Mouse (Mus musculus): Measurements from ENCODE around the gene 1700008O03Rik. TPM values are rescaled to one million over a fixed set of nuclear protein-coding genes. Genes with fewer than 3 reads are reported as not detected.
A peak's percentile ranks its signal among the peaks of the same experiment; 100 is the strongest.

Gene 1700008O03Rik
- polyA plus RNA-seq, 1 experiment from 2014 or later, result 0.98 TPM

DNA sequence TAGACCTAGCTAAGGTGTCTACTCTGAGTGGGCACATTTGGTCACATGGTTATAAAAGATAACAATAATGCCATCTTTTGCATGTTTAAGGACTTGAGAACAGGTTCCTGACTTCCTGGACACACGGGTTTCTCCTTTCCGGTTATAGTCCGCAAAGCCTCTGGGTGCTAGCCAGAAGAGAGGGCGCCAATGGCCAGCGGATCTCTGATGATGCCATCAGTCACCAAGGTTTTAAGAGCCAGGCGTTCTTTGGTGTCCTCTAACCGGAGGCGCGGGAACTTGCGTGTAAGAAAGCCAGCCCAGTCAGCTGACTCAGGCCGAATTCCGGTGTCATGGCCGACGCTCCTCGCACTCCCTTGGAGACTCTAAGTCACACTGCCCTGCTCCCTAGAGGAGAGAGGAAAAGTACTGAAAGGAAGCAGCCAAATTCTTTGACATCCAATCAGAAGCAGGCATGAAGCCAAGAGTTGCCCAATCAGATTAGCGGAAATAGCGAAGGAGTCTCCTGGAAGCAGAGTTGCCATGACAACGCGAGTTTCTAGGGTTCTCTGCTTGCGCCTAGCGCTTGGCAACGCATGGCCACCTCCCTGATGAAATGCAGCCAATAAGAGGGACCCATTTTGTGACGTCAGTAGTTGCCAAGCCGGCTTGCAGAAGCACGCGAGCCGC is 19.9 kb upstream of the 1700008O03Rik start:
- in situ Hi-C loops (cut with MboI; ENCODE audit: low pct_unique_long_range_greater_than_20kb), result no loop called here
- DNase-seq (ENCODE audit: low read depth, low spot score) (peak; percentile 53), ATAC-seq (peak; percentile 75)
- ChIA-PET POLR2A (no interaction called here), CTCF (no interaction called here)
- TF ChIP-seq CTCF (IDR thresholded peaks at IDR 0.05), result no peak
- H3K27me3 ChIP-seq, result peaks cover 8% of the 10 kb centered on the region

DNA sequence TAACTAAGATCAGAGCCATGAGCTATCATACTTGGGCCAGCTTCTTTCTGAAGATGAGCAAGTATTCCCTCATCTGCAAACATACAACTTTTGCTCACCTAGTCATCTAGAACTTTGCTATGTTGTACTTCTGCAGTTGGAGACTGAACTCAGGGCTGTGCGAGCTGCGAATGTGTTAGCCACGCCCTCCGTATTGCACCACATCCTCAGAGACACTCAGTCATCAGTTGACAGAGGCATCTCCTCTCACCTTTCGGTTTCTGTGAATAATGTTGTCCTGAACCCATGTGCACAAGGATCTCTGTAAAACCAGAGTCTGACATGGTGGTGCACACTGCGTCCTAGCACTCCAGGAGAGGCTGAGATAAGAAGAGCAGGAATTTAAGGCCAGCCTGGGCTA is 16.1 kb upstream of the 1700008O03Rik start:
- peaks cover 6% of the 10 kb centered on the region for H3K27me3 ChIP-seq
- in situ Hi-C loops (cut with MboI; ENCODE audit: low pct_unique_long_range_greater_than_20kb), result no loop called here
- DNase-seq (ENCODE audit: low read depth, low spot score) (no peak), ATAC-seq (no peak)
- ChIA-PET CTCF (no interaction called here), POLR2A (interaction anchor here (0.6 kb wide), 1 partner anchor 91 kb away, joined by 3 read pairs; no protein-coding TSS in a partner anchor)
- TF ChIP-seq CTCF (IDR thresholded peaks at IDR 0.05), result no peak

DNA sequence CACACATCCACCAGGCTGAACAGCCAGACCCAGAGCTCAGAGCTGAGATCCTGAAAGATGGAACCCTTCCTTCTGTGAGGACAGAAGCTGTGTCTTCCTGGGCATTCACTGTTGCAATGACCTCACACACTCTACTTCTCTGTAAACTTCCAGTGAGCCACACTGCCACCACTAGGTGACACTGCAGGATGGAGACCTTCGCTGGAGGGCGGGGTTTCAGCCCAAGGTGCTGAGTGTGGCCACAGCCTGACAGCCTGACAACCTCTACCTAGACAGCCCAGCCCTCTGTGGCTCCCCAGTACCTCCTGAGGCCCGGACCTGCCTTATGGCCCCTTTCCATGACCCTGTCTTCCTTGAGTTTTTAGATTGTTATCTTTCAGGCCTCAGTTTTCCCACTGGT is 12.9 kb upstream of the 1700008O03Rik start:
- ChIA-PET POLR2A (no interaction called here), CTCF (interaction anchor here (1.1 to 1.3 kb wide), 2 partner anchors 15 to 54 kb away, joined by 3 to 4 read pairs; partner anchors contain the start of gene Syt3)
- in situ Hi-C loops (cut with MboI; ENCODE audit: low pct_unique_long_range_greater_than_20kb), result no loop called here
- ATAC-seq, result peak; percentile 66
- peaks cover 28% of the 10 kb centered on the region for H3K27me3 ChIP-seq
- TF ChIP-seq CTCF (IDR thresholded peaks at IDR 0.05), result no peak
- DNase-seq (ENCODE audit: low read depth, low spot score), result no peak

GRCm38 (mm10) chr7:44393284-44393683 is 7.7 kb upstream of the 1700008O03Rik start:
- POLR2A ChIA-PET, result no interaction called here
- ATAC-seq (no peak), DNase-seq (ENCODE audit: low read depth, low spot score) (no peak)
- TF ChIP-seq CTCF (IDR thresholded peaks at IDR 0.05), result no peak
- in situ Hi-C loops (cut with MboI; ENCODE audit: low pct_unique_long_range_greater_than_20kb), result no loop called here
- CTCF ChIA-PET, result no interaction called here
- H3K27me3 ChIP-seq, result peaks cover 52% of the 10 kb centered on the region

DNA sequence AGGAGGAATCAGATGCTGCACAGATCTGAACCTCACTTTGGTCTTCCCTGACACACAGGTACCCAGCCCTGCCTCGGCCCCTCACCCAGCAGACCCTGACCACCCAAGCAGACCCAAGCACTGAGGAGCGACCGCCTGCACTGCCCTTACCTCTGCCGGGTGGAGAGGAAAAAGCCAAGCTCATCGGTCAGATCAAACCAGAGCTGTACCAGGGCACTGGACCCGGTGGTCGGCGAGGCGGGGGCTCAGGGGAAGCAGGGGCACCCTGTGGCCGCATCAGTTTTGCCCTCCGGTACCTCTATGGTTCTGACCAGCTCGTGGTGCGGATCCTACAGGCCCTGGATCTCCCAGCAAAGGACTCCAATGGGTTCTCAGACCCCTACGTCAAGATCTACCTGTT is 6.7 kb upstream of the 1700008O03Rik start:
- ChIA-PET POLR2A (no interaction called here), CTCF (no interaction called here)
- no peak for DNase-seq (ENCODE audit: low read depth, low spot score)
- no peak for ATAC-seq
- in situ Hi-C loops (cut with MboI; ENCODE audit: low pct_unique_long_range_greater_than_20kb), result no loop called here
- TF ChIP-seq CTCF (IDR thresholded peaks at IDR 0.05), result no peak
- peaks cover 52% of the 10 kb centered on the region for H3K27me3 ChIP-seq

DNA sequence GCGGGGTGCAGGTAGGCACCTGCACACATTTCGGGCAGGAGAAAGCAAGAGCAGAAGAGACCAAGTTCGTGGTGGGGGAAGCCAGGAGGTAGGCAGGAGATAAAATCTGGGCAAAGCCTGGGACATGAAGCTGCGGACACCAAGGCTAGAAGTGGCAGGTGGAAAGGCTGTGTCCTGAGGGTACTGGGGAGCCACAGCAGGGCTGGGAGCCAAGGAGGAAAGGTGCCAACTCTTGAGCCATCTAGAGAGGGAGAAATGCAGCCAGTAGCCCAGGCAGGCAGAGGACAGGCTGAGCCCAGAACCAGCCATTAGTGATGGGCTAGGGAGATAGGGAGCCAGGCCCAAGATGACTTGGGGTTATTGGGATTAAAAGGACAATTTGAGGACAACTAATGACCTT is 6.2 kb upstream of the 1700008O03Rik start:
- POLR2A ChIA-PET, result no interaction called here
- CTCF ChIA-PET, result no interaction called here
- DNase-seq (ENCODE audit: low read depth, low spot score) (no peak), ATAC-seq (no peak)
- in situ Hi-C loops (cut with MboI; ENCODE audit: low pct_unique_long_range_greater_than_20kb), result no loop called here
- TF ChIP-seq CTCF (IDR thresholded peaks at IDR 0.05), result no peak
- H3K27me3 ChIP-seq, result peaks cover 48% of the 10 kb centered on the region

- CTCF ChIA-PET, result interaction anchor here (0.8 to 1.7 kb wide), 2 partner anchors 13 to 17 kb away, joined by 3 to 4 read pairs; no protein-coding TSS in a partner anchor
- DNase-seq (ENCODE audit: low read depth, low spot score) (no peak), ATAC-seq (peak; percentile 12)
- H3K27me3 ChIP-seq, result peaks cover 24% of the 10 kb centered on the region
- no peak for TF ChIP-seq CTCF (IDR thresholded peaks at IDR 0.05)
- in situ Hi-C loops (cut with MboI; ENCODE audit: low pct_unique_long_range_greater_than_20kb), result loop anchor here (5.0 kb wide), 1 partner anchor 83 kb away; the partner anchor contains the start of genes Aspdh and Josd2
- POLR2A ChIA-PET, result interaction anchor here (0.5 kb wide), 1 partner anchor 266 kb away, joined by 3 read pairs; no protein-coding TSS in a partner anchor
These were observed 932 bp downstream of the 1700008O03Rik start for GRCm38 (mm10) chr7:44384716-44385059.

GRCm38 (mm10) chr7:44383980-44384715 is 1.5 kb downstream of the 1700008O03Rik start, which contains the start of gene Syt3:
TSS of gene Syt3 (plus strand) at chr7:44384102.
- no peak for TF ChIP-seq CTCF (IDR thresholded peaks at IDR 0.05)
- ATAC-seq (peak; percentile 78), DNase-seq (ENCODE audit: low read depth, low spot score) (no peak)
- peaks cover 22% of the 10 kb centered on the region for H3K27me3 ChIP-seq
- POLR2A ChIA-PET, result no interaction called here
- CTCF ChIA-PET, result interaction anchor here (0.8 to 1.7 kb wide), 2 partner anchors 14 to 16 kb away, joined by 3 to 4 read pairs; no protein-coding TSS in a partner anchor
- in situ Hi-C loops (cut with MboI; ENCODE audit: low pct_unique_long_range_greater_than_20kb), result loop anchor here (5.0 kb wide), 1 partner anchor 83 kb away; the partner anchor contains the start of genes Aspdh and Josd2

DNA sequence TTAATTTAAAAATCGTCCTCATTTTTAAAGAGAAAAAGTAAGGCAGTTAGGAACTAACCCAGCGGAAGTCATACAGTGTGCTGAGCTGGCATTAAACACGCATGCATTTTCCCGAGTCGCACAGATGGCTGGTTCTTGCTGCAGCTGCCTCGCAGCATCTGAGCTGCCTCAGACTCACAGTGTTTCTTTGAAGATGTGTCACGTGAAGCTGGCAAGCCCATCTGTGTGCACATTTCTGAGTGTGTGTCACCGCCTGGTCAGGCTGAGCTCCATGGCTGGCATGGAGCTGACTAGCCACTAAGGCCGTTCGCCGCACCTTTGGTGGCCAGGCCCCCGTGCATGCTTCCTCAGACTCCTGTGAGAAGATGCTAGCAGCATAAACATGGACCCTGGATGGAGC is 3.1 kb downstream of the 1700008O03Rik start:
- peaks cover 22% of the 10 kb centered on the region for H3K27me3 ChIP-seq
- DNase-seq (ENCODE audit: low read depth, low spot score), result no peak
- in situ Hi-C loops (cut with MboI; ENCODE audit: low pct_unique_long_range_greater_than_20kb), result loop anchor here (5.0 kb wide), 1 partner anchor 85 kb away; the partner anchor contains the start of genes Aspdh and Josd2
- TF ChIP-seq CTCF (IDR thresholded peaks at IDR 0.05), result no peak
- no peak for ATAC-seq
- ChIA-PET CTCF (no interaction called here), POLR2A (interaction anchor here (1.1 kb wide), 1 partner anchor 23 kb away, joined by 4 read pairs; no protein-coding TSS in a partner anchor)

DNA sequence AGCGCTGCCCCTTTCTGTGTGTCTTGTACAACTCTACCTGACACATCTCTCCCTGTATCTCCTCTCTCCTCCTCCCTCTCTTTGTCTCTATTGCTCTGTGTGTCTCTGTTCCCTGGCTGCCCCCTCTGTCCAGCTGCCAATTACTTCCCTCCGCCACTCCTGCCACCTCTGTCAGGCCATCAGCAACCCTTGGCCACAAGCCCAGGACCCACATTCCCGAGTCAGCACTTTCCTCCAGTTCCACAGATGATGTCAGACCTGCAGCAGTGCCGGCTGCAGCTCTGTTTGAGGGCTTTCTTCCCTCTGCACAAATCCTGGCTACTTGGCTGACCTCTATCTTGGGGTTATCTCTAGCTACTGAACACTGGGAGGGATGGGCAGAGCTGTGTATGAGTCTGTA is 7.3 kb downstream of the 1700008O03Rik start:
- in situ Hi-C loops (cut with MboI; ENCODE audit: low pct_unique_long_range_greater_than_20kb), result no loop called here
- no peak for DNase-seq (ENCODE audit: low read depth, low spot score)
- no peak for ATAC-seq
- CTCF ChIA-PET, result no interaction called here
- TF ChIP-seq CTCF (IDR thresholded peaks at IDR 0.05), result no peak
- peaks cover 8% of the 10 kb centered on the region for H3K27me3 ChIP-seq
- POLR2A ChIA-PET, result no interaction called here

- ChIA-PET CTCF (no interaction called here), POLR2A (interaction anchor here (1.2 kb wide), 1 partner anchor 10 kb away, joined by 3 read pairs; the partner anchor contains the start of gene 1700008O03Rik)
- ATAC-seq, result no peak
- H3K27me3 ChIP-seq, result no peaks in the 10 kb centered on the region
- in situ Hi-C loops (cut with MboI; ENCODE audit: low pct_unique_long_range_greater_than_20kb), result no loop called here
- DNase-seq (ENCODE audit: low read depth, low spot score), result no peak
- no peak for TF ChIP-seq CTCF (IDR thresholded peaks at IDR 0.05)
These were observed 9.8 kb downstream of the 1700008O03Rik start for GRCm38 (mm10) chr7:44375793-44376192.
